Mouse (Mus musculus): ENCODE data around the gene Cntn6. TPM values are rescaled to one million over a fixed set of nuclear protein-coding genes. Genes with fewer than 3 reads are reported as not detected.

Gene Cntn6
- total RNA-seq (2023) = not detected

GRCm38 (mm10) chr6:104492490-104493431 is at the start of gene Cntn6:
TSS of gene Cntn6 (plus strand) at chr6:104492790.

